Mouse (Mus musculus) cortical plate, adult 2 months (tissue): ENCODE measurements around the gene Lyst. TPM values are rescaled to one million over a fixed set of nuclear protein-coding genes. Genes with fewer than 3 reads are reported as not detected.
"Not testable (repeated sequence)": the region's sequence is repeated elsewhere in the genome, so short reads cannot be mapped to it uniquely, and the experiment has no call there.

Experiments used
- H3K27ac ChIP-seq: fragments of 200-500 bp; 2 replicates; pipeline ENCODE4 v1.5.1; 2012; ENCODE audit warnings: low read length, control low read depth, inconsistent platforms; ENCODE audit not compliant: insufficient read depth
- H3K4me1 ChIP-seq: fragments of 200-500 bp; 2 replicates; pipeline ENCODE4 v1.6.1; 2011; ENCODE audit warnings: low read length; ENCODE audit not compliant: control insufficient read depth, insufficient read depth
- H3K4me3 ChIP-seq: fragments of 200-500 bp; 2 replicates; pipeline ENCODE4 v1.5.1; 2011; ENCODE audit warnings: mild to moderate bottlenecking, low read length, control low read depth; ENCODE audit not compliant: insufficient read depth
- CTCF ChIP-seq: fragments of 200-500 bp; IDR thresholded peaks from 2 replicates; pipeline ENCODE4 v1.5.1; 2011; ENCODE audit warnings: mild to moderate bottlenecking, control low read depth, low read length; ENCODE audit not compliant: insufficient read depth; ENCODE audit errors: extremely low read depth
- POLR2A ChIP-seq: fragments of 200-500 bp; IDR thresholded peaks from 2 replicates; pipeline ENCODE4 v1.6.1; 2011; ENCODE audit warnings: mild to moderate bottlenecking, low read length, control low read depth; ENCODE audit not compliant: insufficient read depth; ENCODE audit errors: extremely low read depth
- polyA plus RNA-seq: library from polyadenylated mRNA; depleted of rRNA; stranded (reverse); fragments of >200 nt; gene quantifications from 2 replicates; pipeline ENCODE4 v1.2.3, GENCODE M21; 2012

The Lyst gene
- polyA plus RNA-seq, 1 experiment = 11.5 TPM

GRCm38 (mm10) chr13:13670669-13671068 lies 80.5 kb downstream of the Lyst start:
- Histone ChIP-seq H3K4me1 (no peaks in the 10 kb centered on the region), H3K27ac (no peak overlapping the region), H3K4me3 (no peak overlapping the region)
- no peak for TF ChIP-seq POLR2A
- TF ChIP-seq CTCF = no peak

GRCm38 (mm10) chr13:13671585-13672328 lies 81.6 kb downstream of the Lyst start:
- Histone ChIP-seq H3K4me3 (no peak overlapping the region), H3K27ac (no peak overlapping the region), H3K4me1 (no peaks in the 10 kb centered on the region)
- TF ChIP-seq CTCF (no peak), POLR2A (no peak)

GRCm38 (mm10) chr13:13674669-13675343 lies 84.6 kb downstream of the Lyst start:
- TF ChIP-seq CTCF (no peak), POLR2A (no peak)
- Histone ChIP-seq H3K4me1 (no peaks in the 10 kb centered on the region), H3K4me3 (no peak overlapping the region), H3K27ac (no peak overlapping the region)

GRCm38 (mm10) chr13:13677871-13678270 lies 87.7 kb downstream of the Lyst start:
- no peak overlapping the region for H3K27ac ChIP-seq
- TF ChIP-seq CTCF = no peak
- no peak for TF ChIP-seq POLR2A
- H3K4me1 ChIP-seq = no peaks in the 10 kb centered on the region
- no peak overlapping the region for H3K4me3 ChIP-seq

GRCm38 (mm10) chr13:13681642-13682041 lies 91.4 kb downstream of the Lyst start:
- no peak for TF ChIP-seq CTCF
- TF ChIP-seq POLR2A = no peak
- H3K27ac ChIP-seq = no peak overlapping the region
- H3K4me3 ChIP-seq = no peak overlapping the region
- H3K4me1 ChIP-seq = no peaks in the 10 kb centered on the region

- no peak overlapping the region for H3K27ac ChIP-seq
These were observed 113.3 kb downstream of the Lyst start for GRCm38 (mm10) chr13:13703476-13703875.

GRCm38 (mm10) chr13:13721435-13721834 lies 131.2 kb downstream of the Lyst start:
- H3K4me1 ChIP-seq, H3K27ac ChIP-seq, H3K4me3 ChIP-seq: not testable (repeated sequence)

More at GRCm38 (mm10) chr13:13703476-13703875, 113.3 kb downstream of the Lyst start:
- peaks cover 2% of the 10 kb centered on the region; the same call in 1 of the 2 replicates for H3K4me1 ChIP-seq
- H3K4me3 ChIP-seq = no peak overlapping the region
- TF ChIP-seq CTCF (no peak), POLR2A (no peak)

- no peaks in the 10 kb centered on the region for H3K4me1 ChIP-seq
- TF ChIP-seq CTCF = no peak
- no peak overlapping the region for H3K27ac ChIP-seq
- no peak overlapping the region for H3K4me3 ChIP-seq
These were observed 133.1 kb downstream of the Lyst start for GRCm38 (mm10) chr13:13723293-13723692.

GRCm38 (mm10) chr13:13723786-13724185 lies 133.6 kb downstream of the Lyst start:
- Histone ChIP-seq H3K4me3 (no peak overlapping the region), H3K27ac (no peak overlapping the region), H3K4me1 (no peaks in the 10 kb centered on the region)
- TF ChIP-seq CTCF (no peak), POLR2A (no peak)

GRCm38 (mm10) chr13:13739232-13739631 lies 149.0 kb downstream of the Lyst start:
- TF ChIP-seq POLR2A (no peak), CTCF (no peak)
- no peak overlapping the region for H3K4me3 ChIP-seq

More at GRCm38 (mm10) chr13:13739232-13739631, 149.0 kb downstream of the Lyst start:
- Histone ChIP-seq H3K27ac (no peak overlapping the region), H3K4me1 (no peaks in the 10 kb centered on the region)
